Mouse (Mus musculus) hindbrain, embryonic 15.5 days (tissue): ENCODE results near the gene Khdc4. TPM values are rescaled to one million over a fixed set of nuclear protein-coding genes. Genes with fewer than 3 reads are reported as not detected.

Experiments used
- ATAC-seq: fragments of 200-750 bp; cut with Nextera tagmentation; 2 replicates; pipeline ENCODE4 v1.8.0; 2017; ENCODE audit warnings: low read depth, moderate number of reproducible peaks, moderate TSS enrichment; ENCODE audit not compliant: low FRiP score
- H3K27ac ChIP-seq: fragments of 300-500 bp; sonication (generic); replicated peaks from 2 replicates; pipeline ENCODE4 v1.5.1; 2015; ENCODE audit warnings: mild to moderate bottlenecking, inconsistent platforms
- H3K27me3 ChIP-seq: fragments of 300-500 bp; sonication (generic); 2 replicates; pipeline ENCODE4 v1.6.1; 2015; ENCODE audit warnings: control low read depth, inconsistent platforms
- H3K36me3 ChIP-seq: fragments of 300-500 bp; sonication (generic); 2 replicates; pipeline ENCODE4 v1.6.1; 2015; ENCODE audit warnings: control low read depth, inconsistent platforms
- H3K4me1 ChIP-seq: fragments of 300-500 bp; sonication (generic); replicated peaks from 2 replicates; pipeline ENCODE4 v1.6.1; 2015; ENCODE audit warnings: control low read depth, inconsistent platforms
- H3K4me2 ChIP-seq: fragments of 300-500 bp; sonication (generic); 2 replicates; pipeline ENCODE4 v1.6.1; 2015; ENCODE audit warnings: moderate library complexity, mild to moderate bottlenecking, inconsistent platforms
- H3K4me3 ChIP-seq: fragments of 300-500 bp; sonication (generic); 2 replicates; pipeline ENCODE4 v1.5.1; 2015; ENCODE audit warnings: mild to moderate bottlenecking, inconsistent platforms
- H3K9ac ChIP-seq: fragments of 300-500 bp; sonication (generic); 2 replicates; pipeline ENCODE4 v1.6.1; 2015; ENCODE audit warnings: inconsistent platforms
- H3K9me3 ChIP-seq: fragments of 300-500 bp; sonication (generic); 2 replicates; pipeline ENCODE4 v1.6.1; 2016; ENCODE audit warnings: control low read depth, inconsistent platforms
- WGBS: fragments of 180-500 bp; shearing (Covaris S2); methylation state at CpG from one replicate; pipeline ENCODE4 v1.1.7; 2015; 5-methylcytosine and 5-hydroxymethylcytosine counted together
- polyA plus RNA-seq: library from polyadenylated mRNA; unstranded; fragments of >200 nt; fragmentation: Nextera tagmentation; extraction: Ambion mirVana; gene quantifications from 2 replicates; pipeline ENCODE4 v1.2.1, GENCODE M21; 2015

Khdc4 gene
- polyA plus RNA-seq, 1 experiment from 2014 or later = 88.5 TPM

DNA sequence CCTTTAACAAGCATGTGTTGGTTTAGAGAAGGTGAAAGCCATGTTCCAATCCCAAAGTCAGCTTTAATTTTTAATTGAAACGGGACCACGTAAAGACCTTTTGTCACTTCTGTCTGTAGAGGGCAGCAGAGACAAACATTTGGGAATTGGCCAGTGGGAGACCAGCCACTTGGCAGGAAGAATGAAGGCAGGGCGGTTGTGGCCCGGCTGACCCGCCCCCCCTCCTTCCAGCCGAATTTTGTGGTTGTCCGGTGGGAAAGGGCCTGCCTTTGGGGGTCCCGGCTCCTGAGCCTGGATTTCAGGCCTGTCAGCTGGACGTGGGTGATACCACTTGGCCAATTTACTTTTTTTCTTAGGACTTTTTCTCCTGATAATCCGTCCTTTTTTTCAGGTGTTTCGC, 8.2 kb upstream of the Khdc4 start:
- Histone ChIP-seq H3K4me3 (peak overlapping the region; percentile 28), H3K4me1 (peaks cover 4% of the 10 kb centered on the region; the same call in 1 of the 2 replicates), H3K27ac (no peak overlapping the region), H3K36me3 (no peaks in the 10 kb centered on the region), H3K4me2 (peak overlapping the region; percentile 62), H3K27me3 (no peaks in the 10 kb centered on the region), H3K9me3 (no peaks in the 10 kb centered on the region), H3K9ac (0 out of 2 replicates have a peak overlapping the region, but pooled peaks have one; percentile 45)
- 9% methylated on average over 11 of the region's 11 CpGs for WGBS
- ATAC-seq = peak; percentile 38; the same call in 1 of the 2 replicates

GRCm38 (mm10) chr3:88683814-88684213, 1.8 kb upstream of the Khdc4 start:
- Histone ChIP-seq H3K36me3 (peaks cover 10% of the 10 kb centered on the region; the same call in 1 of the 2 replicates), H3K4me1 (peaks cover 28% of the 10 kb centered on the region), H3K9me3 (no peaks in the 10 kb centered on the region), H3K9ac (no peak overlapping the region), H3K27ac (no peak overlapping the region), H3K4me2 (no peak overlapping the region), H3K27me3 (no peaks in the 10 kb centered on the region), H3K4me3 (no peak overlapping the region)
- WGBS = 91% methylated on average over 2 of the region's 2 CpGs
- ATAC-seq = no peak

DNA sequence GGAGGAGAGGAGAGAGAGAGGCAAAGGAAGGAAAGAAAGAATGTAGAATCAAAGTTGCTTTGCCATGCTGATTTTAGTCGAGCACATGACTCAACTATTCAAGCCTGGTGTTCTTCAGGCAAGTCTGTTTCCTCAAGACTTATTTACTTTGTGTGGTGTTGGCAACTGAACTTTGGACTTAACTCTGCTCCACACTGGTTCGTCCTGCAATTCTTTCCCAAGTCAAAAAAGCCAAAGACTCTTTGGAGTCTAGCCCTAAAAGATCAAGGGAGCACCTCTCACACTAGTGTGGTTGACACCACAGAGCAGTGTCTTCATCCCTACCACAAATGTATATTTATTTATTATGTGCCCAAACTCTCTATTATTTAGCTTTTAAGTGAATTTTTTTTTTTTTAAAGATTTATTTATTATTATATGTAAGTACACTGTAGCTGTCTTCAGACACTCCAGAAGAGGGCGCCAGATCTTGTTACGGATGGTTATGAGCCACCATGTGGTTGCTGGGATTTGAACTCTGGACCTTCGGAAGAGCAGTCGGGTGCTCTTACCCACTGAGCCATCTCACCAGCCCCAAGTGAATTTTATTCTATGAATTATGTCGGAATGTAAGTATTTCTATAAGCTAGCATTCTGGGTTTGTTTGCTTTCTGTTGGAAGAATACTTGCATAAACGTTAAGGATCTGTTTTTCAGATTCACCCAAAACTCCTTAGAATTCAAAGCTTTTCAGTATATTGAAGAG, 1.2 kb upstream of the Khdc4 start:
- H3K36me3 ChIP-seq = peaks cover 16% of the 10 kb centered on the region
- H3K4me1 ChIP-seq = peaks cover 28% of the 10 kb centered on the region
- H3K4me3 ChIP-seq = peak overlapping the region; percentile 90
- 59% methylated on average over 8 of the region's 8 CpGs for WGBS
- H3K9me3 ChIP-seq = no peaks in the 10 kb centered on the region
- ATAC-seq = no peak
- H3K4me2 ChIP-seq = peak overlapping the region; percentile 91
- no peaks in the 10 kb centered on the region for H3K27me3 ChIP-seq
- peak overlapping the region; percentile 93 for H3K27ac ChIP-seq
- peak overlapping the region; percentile 42; the same call in 1 of the 2 replicates for H3K9ac ChIP-seq

DNA sequence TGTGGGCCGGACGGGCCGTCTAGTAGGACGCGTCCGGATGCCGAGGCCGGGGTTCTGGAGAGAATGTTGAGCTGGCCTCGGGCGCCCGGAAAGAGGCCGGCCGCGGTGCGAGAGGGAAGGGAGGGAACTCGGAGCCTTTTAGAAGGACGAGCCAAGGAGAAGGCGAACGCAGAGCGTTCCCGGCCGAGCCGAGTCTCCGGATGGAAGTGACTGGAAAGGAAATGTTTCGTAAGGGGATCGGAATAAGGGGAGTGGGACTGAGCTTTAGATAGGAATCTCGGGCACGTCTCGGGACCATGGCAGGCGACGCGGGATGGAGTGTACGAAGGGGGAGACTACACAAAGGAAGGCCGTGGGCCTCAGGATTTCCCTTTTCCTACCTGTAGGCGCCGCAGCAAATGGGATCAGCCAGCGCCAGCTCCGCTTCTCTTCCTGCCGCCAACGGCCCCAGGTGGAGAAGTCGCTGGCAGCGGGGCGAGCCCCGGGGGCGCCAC, 402 bp downstream of the Khdc4 start:
- Histone ChIP-seq H3K9me3 (no peaks in the 10 kb centered on the region), H3K4me2 (peak overlapping the region; percentile 91), H3K27me3 (no peaks in the 10 kb centered on the region), H3K27ac (peak overlapping the region; percentile 93), H3K4me1 (peaks cover 28% of the 10 kb centered on the region), H3K4me3 (peak overlapping the region; percentile 90), H3K9ac (peak overlapping the region; percentile 96), H3K36me3 (peaks cover 32% of the 10 kb centered on the region)
- peak; percentile 77 for ATAC-seq
- WGBS = 0% methylated on average over 45 of the region's 45 CpGs

DNA sequence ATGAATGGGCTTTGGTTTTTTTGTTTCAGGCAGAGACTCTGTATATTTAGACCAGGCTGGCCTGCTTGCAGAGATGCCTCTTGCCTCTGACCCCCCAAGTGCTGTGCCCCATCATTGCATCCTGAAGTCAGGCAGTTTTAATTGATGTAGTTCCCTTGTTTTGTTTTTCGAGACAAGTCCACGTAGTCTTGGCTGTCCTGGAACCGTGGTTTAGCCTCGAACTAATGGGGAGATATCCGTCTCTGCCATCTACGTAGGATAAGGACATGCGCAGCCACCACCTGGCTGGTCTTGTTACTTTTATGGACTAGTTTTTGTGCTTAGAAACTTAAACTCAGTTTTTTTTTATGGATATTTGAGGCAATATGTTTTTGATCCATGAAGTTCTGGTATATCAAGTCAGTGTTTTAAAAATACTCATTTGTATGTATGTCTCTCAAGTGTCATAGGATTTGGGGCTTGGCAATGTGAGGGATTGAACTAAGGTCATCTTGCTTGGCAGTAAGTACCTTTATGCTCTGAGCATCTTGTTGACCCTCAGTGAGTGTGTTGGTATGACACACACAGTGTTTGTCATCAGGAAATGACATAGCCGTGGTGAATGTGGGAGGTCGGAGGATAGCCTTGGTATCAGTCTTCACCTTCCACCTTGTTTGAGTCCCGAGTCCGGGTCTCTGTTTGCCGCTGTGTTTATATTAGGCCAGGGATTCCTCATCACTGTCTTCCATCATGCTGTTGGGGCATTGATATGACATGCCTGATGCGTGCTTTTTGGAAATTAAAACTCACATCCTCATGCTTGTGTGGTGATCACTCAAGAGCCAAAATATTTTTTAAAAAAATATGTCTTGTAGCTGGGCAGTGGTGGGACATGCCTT, 1.4 kb downstream of the Khdc4 start:
- H3K4me1 ChIP-seq = peaks cover 28% of the 10 kb centered on the region
- peaks cover 40% of the 10 kb centered on the region for H3K36me3 ChIP-seq
- H3K4me2 ChIP-seq = peak overlapping the region; percentile 91
- no peaks in the 10 kb centered on the region for H3K9me3 ChIP-seq
- H3K27ac ChIP-seq = peak overlapping the region; percentile 93
- H3K4me3 ChIP-seq = peak overlapping the region; percentile 90
- WGBS = 52% methylated on average over 13 of the region's 13 CpGs
- H3K27me3 ChIP-seq = no peaks in the 10 kb centered on the region
- peak overlapping the region; percentile 96 for H3K9ac ChIP-seq
- no peak for ATAC-seq

DNA sequence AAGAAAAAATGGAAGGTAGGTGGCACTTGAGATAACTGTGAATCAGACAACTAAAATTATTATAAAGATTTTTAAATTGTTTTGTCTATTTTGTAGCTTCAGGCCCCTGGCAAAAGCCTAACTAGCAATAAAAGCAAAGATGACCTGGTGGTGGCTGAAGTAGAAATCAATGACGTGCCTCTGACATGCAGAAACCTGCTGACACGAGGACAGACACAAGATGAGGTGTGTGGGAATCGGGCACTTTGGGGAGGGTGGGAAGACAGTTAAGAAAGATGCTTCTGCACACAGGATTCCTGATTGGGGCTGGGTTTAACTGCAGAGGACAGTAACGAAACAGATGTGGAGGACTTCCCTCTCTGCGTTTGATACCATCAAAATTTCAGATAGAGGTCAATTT, 3.5 kb downstream of the Khdc4 start:
- WGBS = 90% methylated on average over 5 of the region's 5 CpGs
- Histone ChIP-seq H3K9me3 (no peaks in the 10 kb centered on the region), H3K4me3 (no peak overlapping the region), H3K27ac (no peak overlapping the region), H3K4me2 (no peak overlapping the region), H3K4me1 (peaks cover 28% of the 10 kb centered on the region), H3K9ac (no peak overlapping the region), H3K27me3 (no peaks in the 10 kb centered on the region), H3K36me3 (peaks cover 58% of the 10 kb centered on the region)
- ATAC-seq = no peak

DNA sequence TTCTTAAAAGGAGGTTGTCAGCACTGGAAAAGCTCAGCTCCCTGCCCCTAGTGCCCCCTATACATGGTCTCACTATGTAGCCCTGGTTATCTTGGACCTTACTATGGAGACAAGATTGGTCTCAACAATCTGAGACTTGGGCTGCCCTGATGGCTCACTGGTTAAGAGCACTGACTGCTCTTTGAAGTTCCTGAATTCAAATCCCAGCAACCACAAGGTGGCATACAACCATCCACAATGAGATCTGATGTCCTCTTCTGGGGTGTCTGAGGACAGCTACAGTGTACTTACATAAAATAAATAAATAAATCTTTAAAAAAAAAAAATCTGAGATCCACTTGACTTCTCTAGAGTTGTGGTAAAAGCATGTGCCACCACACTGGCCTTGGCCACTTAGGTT, 9.9 kb downstream of the Khdc4 start:
- Histone ChIP-seq H3K9ac (no peak overlapping the region), H3K4me2 (no peak overlapping the region), H3K36me3 (peaks cover 93% of the 10 kb centered on the region), H3K4me3 (no peak overlapping the region), H3K4me1 (no peaks in the 10 kb centered on the region), H3K27me3 (no peaks in the 10 kb centered on the region), H3K9me3 (no peaks in the 10 kb centered on the region), H3K27ac (no peak overlapping the region)
- ATAC-seq = no peak

DNA sequence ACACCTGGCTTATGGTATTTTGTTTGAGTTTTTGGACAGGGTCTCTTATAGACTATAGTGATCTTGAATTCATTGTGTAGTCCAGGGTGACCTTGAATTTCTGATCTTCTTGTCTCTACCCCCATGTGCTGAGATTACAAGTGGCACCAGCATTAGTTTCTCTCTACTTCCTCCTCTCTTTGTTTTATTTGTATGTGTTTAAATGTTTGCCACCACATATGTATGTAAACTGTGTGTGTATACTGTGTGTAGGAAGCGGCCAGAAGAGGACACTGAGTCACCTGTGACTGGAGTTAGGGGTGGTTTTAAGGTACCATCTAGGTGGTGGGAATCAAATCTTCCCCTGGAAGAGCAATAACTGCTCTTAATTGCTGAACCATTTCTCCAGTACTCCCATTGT, 12.4 kb downstream of the Khdc4 start:
- Histone ChIP-seq H3K4me3 (no peak overlapping the region), H3K9ac (no peak overlapping the region), H3K9me3 (no peaks in the 10 kb centered on the region), H3K27ac (no peak overlapping the region), H3K4me1 (no peaks in the 10 kb centered on the region), H3K27me3 (no peaks in the 10 kb centered on the region), H3K4me2 (no peak overlapping the region), H3K36me3 (peaks cover 93% of the 10 kb centered on the region)
- no peak for ATAC-seq
- whole genome bisulfite sequencing = 96% methylated on average over 1 of the region's 1 CpGs

- H3K27me3 ChIP-seq = no peaks in the 10 kb centered on the region
- no peaks in the 10 kb centered on the region for H3K4me1 ChIP-seq
- H3K4me2 ChIP-seq = no peak overlapping the region
- 96% methylated on average over 6 of the region's 6 CpGs for WGBS
- no peak for ATAC-seq
- no peak overlapping the region for H3K27ac ChIP-seq
- H3K36me3 ChIP-seq = peaks cover 93% of the 10 kb centered on the region
- H3K9ac ChIP-seq = no peak overlapping the region
- H3K4me3 ChIP-seq = no peak overlapping the region
- no peaks in the 10 kb centered on the region for H3K9me3 ChIP-seq
These were observed 13.2 kb downstream of the Khdc4 start for GRCm38 (mm10) chr3:88698834-88699233.

DNA sequence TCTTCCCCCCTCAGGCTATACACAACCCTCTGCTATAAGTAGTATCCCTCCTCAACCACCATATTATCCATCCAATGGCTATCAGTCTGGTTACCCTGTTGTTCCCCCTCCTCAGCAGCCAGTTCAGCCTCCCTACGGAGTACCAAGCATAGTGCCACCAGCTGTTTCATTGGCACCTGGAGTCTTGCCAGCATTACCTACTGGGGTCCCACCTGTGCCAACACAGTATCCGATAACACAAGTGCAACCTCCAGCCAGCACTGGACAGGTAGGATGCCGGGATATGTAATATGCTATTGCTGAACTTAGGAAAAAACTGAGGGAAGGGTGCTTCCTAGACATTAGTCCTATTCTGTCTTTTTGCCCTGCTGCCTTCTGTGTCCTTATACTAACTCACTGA, 14.6 kb downstream of the Khdc4 start:
- Histone ChIP-seq H3K27ac (no peak overlapping the region), H3K9ac (no peak overlapping the region), H3K27me3 (no peaks in the 10 kb centered on the region), H3K4me3 (no peak overlapping the region), H3K4me2 (no peak overlapping the region), H3K4me1 (no peaks in the 10 kb centered on the region), H3K9me3 (no peaks in the 10 kb centered on the region), H3K36me3 (peaks cover 91% of the 10 kb centered on the region)
- WGBS = 82% methylated on average over 3 of the region's 3 CpGs
- no peak for ATAC-seq

DNA sequence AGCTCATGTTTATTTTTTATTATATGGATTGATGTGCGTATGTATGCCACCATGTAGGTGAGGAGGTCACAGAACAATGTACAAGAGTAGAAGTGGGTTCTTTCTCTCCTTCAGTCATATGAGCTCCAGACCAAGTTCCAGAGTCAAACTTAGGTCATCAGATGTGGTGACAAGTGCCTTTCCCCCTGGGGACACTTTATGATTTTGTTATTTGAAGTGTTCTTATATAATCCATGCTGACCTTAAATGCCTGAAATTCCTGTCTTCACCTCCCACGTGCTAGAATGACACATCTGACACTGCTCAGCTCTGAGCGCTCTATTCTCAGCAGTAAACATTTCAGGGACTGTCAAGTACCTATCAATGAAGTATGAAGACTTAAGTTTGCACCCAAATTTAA, 15.6 kb downstream of the Khdc4 start:
- Histone ChIP-seq H3K9ac (no peak overlapping the region), H3K27ac (no peak overlapping the region), H3K9me3 (no peaks in the 10 kb centered on the region), H3K4me1 (no peaks in the 10 kb centered on the region), H3K36me3 (peaks cover 85% of the 10 kb centered on the region), H3K4me3 (no peak overlapping the region), H3K27me3 (no peaks in the 10 kb centered on the region), H3K4me2 (no peak overlapping the region)
- no peak for ATAC-seq
- WGBS = 85% methylated on average over 3 of the region's 3 CpGs

DNA sequence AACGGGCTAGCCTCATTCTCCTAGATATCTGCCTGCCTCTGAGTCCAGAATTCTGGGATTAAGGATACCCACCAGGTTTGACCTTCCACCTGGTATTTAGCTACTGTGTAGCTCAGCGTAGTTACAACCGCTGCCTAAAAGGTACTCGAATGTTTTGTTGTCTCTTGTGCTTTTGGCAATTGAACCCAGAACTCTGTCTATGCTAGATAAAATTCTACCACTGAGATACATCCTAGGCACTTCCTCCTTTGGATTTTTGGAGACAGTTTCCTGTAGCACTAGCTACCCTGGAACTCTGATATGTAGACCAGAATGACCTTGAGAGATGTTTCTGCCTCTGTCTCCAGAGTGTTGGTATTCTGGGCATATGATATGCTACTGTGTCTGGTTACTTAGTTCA, 28.1 kb downstream of the Khdc4 start:
- Histone ChIP-seq H3K4me3 (no peak overlapping the region), H3K9ac (no peak overlapping the region), H3K9me3 (no peaks in the 10 kb centered on the region), H3K4me2 (no peak overlapping the region), H3K27me3 (no peaks in the 10 kb centered on the region), H3K4me1 (peaks cover 10% of the 10 kb centered on the region), H3K27ac (no peak overlapping the region), H3K36me3 (peaks cover 48% of the 10 kb centered on the region)
- no peak for ATAC-seq
- WGBS = 93% methylated on average over 4 of the region's 4 CpGs
